Mouse (Mus musculus): ENCODE measurements around the gene Rai14. TPM values are rescaled to one million over a fixed set of nuclear protein-coding genes. Genes with fewer than 3 reads are reported as not detected.

Rai14 gene
- polyA plus RNA-seq, 1 experiment from 2014 or later = 21.3 TPM

DNA sequence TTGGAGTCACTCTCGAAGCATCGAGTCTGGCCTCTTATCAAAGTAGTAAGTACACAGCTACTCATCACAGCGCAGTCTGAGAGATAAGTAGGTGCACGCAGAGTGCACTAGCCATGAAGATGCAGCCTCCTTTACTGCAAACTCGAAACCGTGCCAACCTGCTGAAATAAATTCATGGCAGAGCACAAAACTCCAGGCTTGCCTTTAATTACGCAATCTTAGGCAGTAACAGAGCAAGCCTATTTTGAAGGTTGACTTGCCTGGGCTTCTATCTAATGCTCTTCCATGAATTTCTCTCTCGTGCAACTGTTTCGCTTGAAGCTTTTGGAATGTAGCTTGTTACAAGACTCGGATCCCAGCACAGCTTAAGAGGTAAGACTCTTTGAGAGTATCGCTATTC, 25.1 kb downstream of the Rai14 start:
- Histone ChIP-seq H3K4me1 (ENCODE audit: control insufficient read depth, insufficient read depth, low read length) (peaks cover 25% of the 10 kb centered on the region), H3K4me2 (ENCODE audit: low read depth, low read length) (no peak overlapping the region), H3K27me3 (ENCODE audit: control insufficient read depth, insufficient read depth, low read length) (no peaks in the 10 kb centered on the region), H3K27ac (ENCODE audit: low read length) (no peak overlapping the region; the same call in 1 of the 2 replicates), H3K9ac (ENCODE audit: low read length) (no peak overlapping the region), H3K4me3 (replicated peaks; ENCODE audit: low read length) (no peak overlapping the region), H3K36me3 (ENCODE audit: control insufficient read depth, insufficient read depth, low read length) (no peaks in the 10 kb centered on the region), H3K9me3 (replicated peaks; ENCODE audit: control insufficient read depth, low read length) (no peaks in the 10 kb centered on the region)
- no peak for ATAC-seq (ENCODE audit: insufficient read depth, low FRiP score)
- 74% methylated on average over 11 of the region's 11 CpGs for WGBS

DNA sequence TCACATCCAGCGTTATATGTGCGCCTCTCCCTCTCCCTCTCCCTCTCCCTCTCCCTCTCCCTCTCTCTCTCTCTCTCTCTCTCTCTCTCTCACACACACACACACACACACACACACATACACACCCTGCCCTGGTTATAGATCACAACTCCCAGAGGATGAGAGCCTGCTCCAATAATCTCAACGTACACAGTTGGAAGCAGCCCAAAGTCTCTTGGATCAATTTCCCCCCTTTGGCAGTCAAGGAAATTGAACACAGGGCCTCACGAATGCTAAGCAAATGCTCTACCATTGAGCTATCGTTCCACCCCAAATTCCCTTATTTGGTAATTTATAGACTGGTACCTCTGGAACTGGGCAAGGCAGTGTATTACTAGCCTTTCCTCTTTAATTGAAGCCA, 25.7 kb downstream of the Rai14 start:
- peaks cover 25% of the 10 kb centered on the region for H3K4me1 ChIP-seq (ENCODE audit: control insufficient read depth, insufficient read depth, low read length)
- H3K36me3 ChIP-seq (ENCODE audit: control insufficient read depth, insufficient read depth, low read length) = no peaks in the 10 kb centered on the region

DNA sequence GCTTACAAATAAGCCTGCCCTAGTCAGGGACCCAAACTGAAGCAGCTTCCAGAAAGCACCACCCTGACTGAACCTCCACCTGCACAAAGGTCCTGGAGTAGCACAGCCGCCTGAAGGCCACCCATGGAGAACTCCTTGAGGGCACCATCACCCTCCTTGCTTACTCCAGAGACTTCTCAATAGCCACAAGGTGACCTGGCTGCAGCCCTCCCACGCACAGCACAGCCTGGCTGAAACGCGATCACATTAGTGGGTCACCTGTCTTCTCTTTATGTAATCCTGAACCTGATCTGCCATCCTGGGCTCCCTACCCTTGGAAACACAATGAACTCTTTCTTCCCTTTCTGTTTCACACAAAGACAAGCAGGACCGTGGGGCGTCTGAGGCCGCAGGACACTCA, 27.1 kb downstream of the Rai14 start:
- H3K27me3 ChIP-seq (ENCODE audit: control insufficient read depth, insufficient read depth, low read length) = no peaks in the 10 kb centered on the region
- H3K9me3 ChIP-seq (replicated peaks; ENCODE audit: control insufficient read depth, low read length) = no peaks in the 10 kb centered on the region
- no peak overlapping the region for H3K4me2 ChIP-seq (ENCODE audit: low read depth, low read length)
- no peak overlapping the region for H3K27ac ChIP-seq (ENCODE audit: low read length)
- H3K9ac ChIP-seq (ENCODE audit: low read length) = no peak overlapping the region
- no peak overlapping the region for H3K4me3 ChIP-seq (replicated peaks; ENCODE audit: low read length)
- H3K4me1 ChIP-seq (ENCODE audit: control insufficient read depth, insufficient read depth, low read length) = peaks cover 25% of the 10 kb centered on the region
- no peaks in the 10 kb centered on the region for H3K36me3 ChIP-seq (ENCODE audit: control insufficient read depth, insufficient read depth, low read length)
- ATAC-seq (ENCODE audit: insufficient read depth, low FRiP score) = no peak
- 87% methylated on average over 7 of the region's 7 CpGs for WGBS

More for the DNA sequence above, 25.7 kb downstream of the Rai14 start:
- Histone ChIP-seq H3K27ac (ENCODE audit: low read length) (no peak overlapping the region), H3K9ac (ENCODE audit: low read length) (no peak overlapping the region), H3K9me3 (replicated peaks; ENCODE audit: control insufficient read depth, low read length) (no peaks in the 10 kb centered on the region), H3K27me3 (ENCODE audit: control insufficient read depth, insufficient read depth, low read length) (no peaks in the 10 kb centered on the region), H3K4me2 (ENCODE audit: low read depth, low read length) (no peak overlapping the region), H3K4me3 (replicated peaks; ENCODE audit: low read length) (no peak overlapping the region)
- WGBS = 74% methylated on average over 5 of the region's 5 CpGs
- no peak for ATAC-seq (ENCODE audit: insufficient read depth, low FRiP score)

DNA sequence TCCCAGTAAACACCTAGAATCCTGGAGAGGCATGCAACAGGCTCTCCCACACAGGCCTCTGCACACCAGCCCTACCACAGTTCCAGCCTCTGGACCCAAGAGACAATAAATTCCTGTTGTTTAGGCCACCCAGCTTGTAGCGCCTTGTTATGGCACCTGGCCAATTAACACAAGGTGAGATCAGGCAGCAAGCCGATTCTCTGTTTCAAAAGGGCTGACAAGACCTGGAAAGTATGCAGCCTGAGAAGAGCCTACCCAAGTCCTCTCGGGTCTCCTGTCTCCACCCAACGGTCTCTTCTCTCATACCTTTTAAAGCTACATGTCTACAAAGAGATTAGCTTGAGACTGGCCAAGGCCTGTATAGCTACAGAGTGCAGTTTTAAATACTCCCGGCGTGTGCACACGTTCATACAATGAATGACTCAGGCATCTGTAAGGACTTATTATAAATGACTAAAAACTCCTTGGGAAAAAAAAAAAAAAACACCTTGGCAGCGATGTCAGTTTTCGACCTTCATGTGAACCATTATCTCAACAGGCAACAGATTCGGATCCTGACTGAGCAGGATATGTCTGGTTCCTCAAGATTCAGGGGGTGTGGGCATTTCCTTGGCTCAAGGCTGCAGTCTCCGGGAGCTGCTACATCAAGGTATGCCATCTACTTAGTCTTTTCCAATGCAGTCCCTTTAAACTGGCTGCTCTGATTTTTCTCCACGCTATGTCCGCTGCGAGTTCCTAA, 28.6 kb downstream of the Rai14 start:
- ATAC-seq (ENCODE audit: insufficient read depth, low FRiP score) = peak; percentile 53
- no peaks in the 10 kb centered on the region for H3K27me3 ChIP-seq (ENCODE audit: control insufficient read depth, insufficient read depth, low read length)
- no peak overlapping the region for H3K4me2 ChIP-seq (ENCODE audit: low read depth, low read length)
- peak overlapping the region; percentile 42; the same call in 1 of the 2 replicates for H3K27ac ChIP-seq (ENCODE audit: low read length)
- no peak overlapping the region for H3K9ac ChIP-seq (ENCODE audit: low read length)
- H3K4me1 ChIP-seq (ENCODE audit: control insufficient read depth, insufficient read depth, low read length) = peaks cover 17% of the 10 kb centered on the region
- 62% methylated on average over 14 of the region's 14 CpGs for WGBS
- no peak overlapping the region for H3K4me3 ChIP-seq (replicated peaks; ENCODE audit: low read length)
- no peaks in the 10 kb centered on the region for H3K36me3 ChIP-seq (ENCODE audit: control insufficient read depth, insufficient read depth, low read length)
- H3K9me3 ChIP-seq (replicated peaks; ENCODE audit: control insufficient read depth, low read length) = no peaks in the 10 kb centered on the region

DNA sequence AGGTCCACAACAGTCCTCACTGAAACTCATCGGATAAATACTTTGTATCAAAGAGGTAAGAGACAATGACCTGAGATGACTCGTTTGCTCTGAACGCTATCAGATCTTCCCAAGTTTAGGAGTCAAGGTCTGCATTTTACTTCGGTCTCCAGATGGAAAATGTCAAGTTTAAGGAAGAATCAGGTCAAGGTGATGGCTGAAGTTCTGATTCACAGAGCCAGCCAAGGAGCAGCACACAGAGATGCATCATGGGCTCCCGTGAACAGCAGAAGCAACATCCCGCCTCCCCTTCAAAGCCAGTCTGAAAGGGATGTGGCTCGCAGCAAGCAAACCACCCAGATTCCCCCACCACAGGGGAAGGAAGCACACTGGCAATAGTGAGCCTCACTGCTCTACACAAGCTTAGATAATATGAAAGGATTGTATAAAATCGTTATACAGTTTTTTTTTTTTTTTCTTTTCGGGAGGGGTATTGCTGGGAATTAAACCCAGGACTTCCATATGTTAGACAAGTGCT, 30.7 kb downstream of the Rai14 start:
- WGBS = 87% methylated on average over 9 of the region's 9 CpGs
- Histone ChIP-seq H3K27ac (ENCODE audit: low read length) (no peak overlapping the region), H3K4me3 (replicated peaks; ENCODE audit: low read length) (no peak overlapping the region), H3K4me2 (ENCODE audit: low read depth, low read length) (no peak overlapping the region), H3K36me3 (ENCODE audit: control insufficient read depth, insufficient read depth, low read length) (no peaks in the 10 kb centered on the region), H3K27me3 (ENCODE audit: control insufficient read depth, insufficient read depth, low read length) (no peaks in the 10 kb centered on the region), H3K9ac (ENCODE audit: low read length) (no peak overlapping the region), H3K4me1 (ENCODE audit: control insufficient read depth, insufficient read depth, low read length) (peaks cover 29% of the 10 kb centered on the region), H3K9me3 (replicated peaks; ENCODE audit: control insufficient read depth, low read length) (no peaks in the 10 kb centered on the region)
- ATAC-seq (ENCODE audit: insufficient read depth, low FRiP score) = no peak

DNA sequence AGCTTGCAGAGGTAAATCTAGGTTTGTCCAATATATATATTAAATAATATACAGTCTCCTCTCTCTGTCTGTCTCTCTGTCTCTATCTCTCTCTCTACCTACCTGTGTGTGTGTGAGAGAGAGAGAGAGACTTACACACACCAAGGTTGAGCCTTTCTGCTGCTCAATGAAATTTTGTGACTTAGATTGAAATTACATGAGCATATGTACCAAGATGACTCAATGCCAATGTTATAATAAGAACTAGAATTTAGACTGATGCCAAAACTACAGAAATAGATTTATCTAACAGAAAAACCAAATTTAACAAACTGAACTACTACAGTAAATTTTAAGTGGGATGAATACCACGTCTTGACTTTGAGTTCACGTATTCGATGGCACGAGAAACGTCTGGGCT, 33.9 kb downstream of the Rai14 start:
- Histone ChIP-seq H3K9me3 (replicated peaks; ENCODE audit: control insufficient read depth, low read length) (no peaks in the 10 kb centered on the region), H3K9ac (ENCODE audit: low read length) (no peak overlapping the region), H3K4me2 (ENCODE audit: low read depth, low read length) (no peak overlapping the region), H3K4me3 (replicated peaks; ENCODE audit: low read length) (no peak overlapping the region), H3K27me3 (ENCODE audit: control insufficient read depth, insufficient read depth, low read length) (no peaks in the 10 kb centered on the region), H3K27ac (ENCODE audit: low read length) (no peak overlapping the region), H3K36me3 (ENCODE audit: control insufficient read depth, insufficient read depth, low read length) (no peaks in the 10 kb centered on the region), H3K4me1 (ENCODE audit: control insufficient read depth, insufficient read depth, low read length) (peaks cover 17% of the 10 kb centered on the region)
- whole genome bisulfite sequencing = 74% methylated on average over 5 of the region's 5 CpGs
- no peak for ATAC-seq (ENCODE audit: insufficient read depth, low FRiP score)

DNA sequence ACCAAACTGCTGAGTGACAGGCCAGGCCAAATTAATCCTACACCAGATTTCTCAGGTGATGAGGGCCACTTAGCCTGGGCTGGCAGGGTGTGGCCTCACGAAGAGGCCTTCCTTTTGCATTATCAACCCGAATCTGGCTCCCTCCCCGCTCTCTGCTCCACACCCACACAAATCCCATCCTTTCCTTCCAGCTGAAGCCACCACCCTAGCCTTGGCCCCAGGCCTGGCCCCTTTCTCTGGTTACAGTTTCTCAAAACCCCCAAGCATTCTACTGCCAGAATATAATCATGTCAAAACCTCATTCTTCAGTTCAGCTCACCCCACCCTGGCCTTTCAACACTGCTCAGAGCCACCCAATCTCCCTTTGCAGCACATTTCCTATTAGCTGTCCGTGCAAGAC, 34.9 kb downstream of the Rai14 start:
- Histone ChIP-seq H3K9ac (ENCODE audit: low read length) (no peak overlapping the region), H3K4me2 (ENCODE audit: low read depth, low read length) (no peak overlapping the region), H3K36me3 (ENCODE audit: control insufficient read depth, insufficient read depth, low read length) (no peaks in the 10 kb centered on the region), H3K4me3 (replicated peaks; ENCODE audit: low read length) (no peak overlapping the region), H3K27ac (ENCODE audit: low read length) (0 out of 2 replicates have a peak overlapping the region, but pooled peaks have one; percentile 0), H3K4me1 (ENCODE audit: control insufficient read depth, insufficient read depth, low read length) (peaks cover 16% of the 10 kb centered on the region), H3K9me3 (replicated peaks; ENCODE audit: control insufficient read depth, low read length) (no peaks in the 10 kb centered on the region), H3K27me3 (ENCODE audit: control insufficient read depth, insufficient read depth, low read length) (no peaks in the 10 kb centered on the region)
- 62% methylated on average over 4 of the region's 4 CpGs for WGBS
- peak; percentile 59 for ATAC-seq (ENCODE audit: insufficient read depth, low FRiP score)

DNA sequence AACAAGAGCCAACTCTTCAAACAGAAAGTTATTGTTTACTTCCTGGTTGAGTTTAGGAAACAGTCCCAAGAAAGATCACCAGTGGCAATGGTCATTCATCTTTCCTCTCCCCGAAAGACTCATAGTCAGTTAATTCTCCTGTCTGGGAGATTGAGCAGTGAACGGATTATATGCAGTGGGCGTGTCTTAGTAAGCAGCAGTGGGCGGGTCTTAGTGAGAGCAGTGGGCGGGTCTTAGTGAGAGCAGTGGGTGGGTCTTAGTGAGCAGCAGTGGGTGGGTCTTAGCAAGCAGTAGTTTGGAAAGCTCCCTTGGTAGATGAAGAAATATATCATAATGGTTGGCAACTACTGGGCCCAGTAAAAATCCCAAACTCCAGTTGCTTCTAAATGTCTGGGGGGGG, 38.6 kb downstream of the Rai14 start:
- Histone ChIP-seq H3K27ac (ENCODE audit: low read length) (no peak overlapping the region), H3K4me1 (ENCODE audit: control insufficient read depth, insufficient read depth, low read length) (peaks cover 29% of the 10 kb centered on the region), H3K27me3 (ENCODE audit: control insufficient read depth, insufficient read depth, low read length) (no peaks in the 10 kb centered on the region), H3K4me2 (ENCODE audit: low read depth, low read length) (no peak overlapping the region), H3K36me3 (ENCODE audit: control insufficient read depth, insufficient read depth, low read length) (no peaks in the 10 kb centered on the region), H3K9me3 (replicated peaks; ENCODE audit: control insufficient read depth, low read length) (no peaks in the 10 kb centered on the region), H3K9ac (ENCODE audit: low read length) (no peak overlapping the region), H3K4me3 (replicated peaks; ENCODE audit: low read length) (no peak overlapping the region)
- WGBS = 75% methylated on average over 5 of the region's 5 CpGs
- ATAC-seq (ENCODE audit: insufficient read depth, low FRiP score) = no peak

DNA sequence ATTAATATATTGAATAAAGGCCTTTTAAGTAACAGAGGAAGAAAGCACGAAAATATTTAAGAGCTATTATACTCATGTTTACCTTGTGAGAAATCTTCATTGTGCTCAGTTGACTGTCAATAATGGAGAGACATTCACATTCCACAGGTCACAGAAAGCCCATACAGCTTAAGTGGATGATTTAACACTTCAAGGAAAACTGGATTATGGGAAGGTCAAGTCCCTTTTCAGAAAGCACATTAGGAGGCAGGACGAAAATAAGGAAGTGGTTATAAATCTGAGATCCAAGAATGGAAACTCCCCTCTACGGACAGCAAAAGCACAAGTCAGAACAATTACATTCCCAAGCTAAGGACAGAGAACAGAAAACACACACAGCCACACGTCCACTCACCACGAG, 41.5 kb downstream of the Rai14 start:
- Histone ChIP-seq H3K4me2 (ENCODE audit: low read depth, low read length) (no peak overlapping the region), H3K27ac (ENCODE audit: low read length) (no peak overlapping the region), H3K36me3 (ENCODE audit: control insufficient read depth, insufficient read depth, low read length) (no peaks in the 10 kb centered on the region), H3K4me1 (ENCODE audit: control insufficient read depth, insufficient read depth, low read length) (peaks cover 14% of the 10 kb centered on the region), H3K9me3 (replicated peaks; ENCODE audit: control insufficient read depth, low read length) (no peaks in the 10 kb centered on the region), H3K4me3 (replicated peaks; ENCODE audit: low read length) (no peak overlapping the region), H3K27me3 (ENCODE audit: control insufficient read depth, insufficient read depth, low read length) (no peaks in the 10 kb centered on the region), H3K9ac (ENCODE audit: low read length) (no peak overlapping the region)
- 40% methylated on average over 5 of the region's 5 CpGs for WGBS
- ATAC-seq (ENCODE audit: insufficient read depth, low FRiP score) = no peak
